Comparison of ENCODE assay signal across 8 mouse cellular contexts in genomic region chr8:8661103-8661758, GRCm38 (mm10). TPM values are rescaled to one million over a fixed set of nuclear protein-coding genes. Genes with fewer than 3 reads are reported as not detected.
DNase-seq lines count a peak whose midpoint lies in the region; ATAC-seq lines count a peak whose summit lies in the region.

Gene Efnb2, minus strand, starts transcription at chr8:8661242.

- peak within 1 kb of the TSS; percentile 93 for H3K4me2 ChIP-seq in hindbrain, embryonic 15.5 days

- no peaks in the 10 kb centered on the region for H3K9me3 ChIP-seq in hindbrain, embryonic 15.5 days

- under 1% methylated on average over 64 of the region's 70 CpGs for WGBS in hindbrain, embryonic 15.5 days

- H3K36me3 ChIP-seq in hindbrain, embryonic 15.5 days = peaks cover 4% of the 10 kb centered on the region; the same call in 1 of the 2 replicates

- H3K4me1 ChIP-seq in hindbrain, embryonic 15.5 days (replicated peaks) = peaks cover 19% of the 10 kb centered on the region

- peak; percentile 96 for ATAC-seq in hindbrain, embryonic 15.5 days (ENCODE audit: low FRiP score, low read depth)

- H3K4me3 ChIP-seq in hindbrain, embryonic 15.5 days = peak within 1 kb of the TSS; percentile 87

- DNase-seq in ZHBTc4 (ENCODE audit: low read depth, low spot score) = peak; percentile 97
- DNase-seq in cerebellum, postnatal 4 days (ENCODE audit: low spot score in 2 of 2) = peak; percentile 97 to 99
- peak; percentile 93 for DNase-seq in gastrocnemius, adult 18-20 months (ENCODE audit: low spot score)
- peak; percentile 95 to 96 for DNase-seq in layer of hippocampus, postnatal 36 days
- peak; percentile 95 for DNase-seq in lung, postnatal 25 days (ENCODE audit: low spot score)
- peak; percentile 32 for DNase-seq in retina, adult 2 months (ENCODE audit: low read depth, low spot score)
- DNase-seq in thymus, postnatal 25 days = peak; percentile 98

- H3K27me3 ChIP-seq in hindbrain, embryonic 15.5 days = no peaks in the 10 kb centered on the region

- H3K9ac ChIP-seq in hindbrain, embryonic 15.5 days = peak within 1 kb of the TSS; percentile 89

- peak within 1 kb of the TSS; percentile 91 for H3K27ac ChIP-seq in hindbrain, embryonic 15.5 days (replicated peaks)

RNA-seq across cellular contexts. Expression of gene Efnb2, which starts in this region (rescaled TPM):
- total RNA-seq in gastrocnemius, adult 18-20 months (2021) = 1 to 10 TPM; 3.0 to 6.7 TPM
- polyA plus RNA-seq in hindbrain, embryonic 15.5 days (2015; fragmentation: Nextera tagmentation; extraction: Ambion mirVana) = 17.8 and 21.5 TPM in 2 replicates
- 10 to 100 TPM; 28.5 to 33.1 TPM for total RNA-seq in layer of hippocampus, postnatal 36 days (2021)

Comparison
In these comparisons a context has a peak if more than half of its experiments do, and no peak if none do; other contexts are left out.
1. Peak in every context shown above with its lines: DNase-seq, ATAC-seq, H3K4me3 ChIP-seq and H3K27ac ChIP-seq.
2. DNase-seq: peak in every context shown above with its lines; median percentile 98 in cerebellum, postnatal 4 days; 98 in thymus, postnatal 25 days; 97 in ZHBTc4; 96 in layer of hippocampus, postnatal 36 days; 95 in lung, postnatal 25 days; 93 in gastrocnemius, adult 18-20 months; 32 in retina, adult 2 months.